Comparison of ENCODE assay signal across 17 mouse cellular contexts in the genomic region with DNA sequence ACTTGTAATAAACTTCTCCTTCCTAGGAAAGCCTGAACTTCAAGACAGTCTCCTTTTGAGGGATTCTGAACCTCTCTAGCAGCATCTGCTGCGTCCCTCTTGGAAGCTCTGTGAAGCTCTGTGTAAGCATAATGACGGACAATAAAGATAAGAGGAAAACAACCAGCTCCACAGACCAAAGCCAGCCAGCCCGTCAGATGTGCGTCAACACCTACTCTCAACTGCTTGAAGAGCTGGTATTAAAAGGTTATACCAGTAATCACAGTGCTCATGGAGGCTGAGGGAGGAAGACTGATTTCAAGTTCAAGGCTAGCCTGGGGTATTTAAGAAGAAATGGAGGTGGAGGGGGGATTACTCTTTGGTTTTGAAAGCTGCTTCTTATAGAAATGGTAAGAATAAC. TPM values are rescaled to one million over a fixed set of nuclear protein-coding genes. Genes with fewer than 3 reads are reported as not detected.
DNase-seq lines count a peak whose midpoint lies in the region; ATAC-seq and TF ChIP-seq lines count a peak whose summit lies in the region.
"Had no signal": no experiment of that assay in that cellular context is flagged by ENCODE, and none has a peak within 500 bp of the region (broad histone marks: within the 10 kb centered on the region; RNA-seq: fewer than 3 reads in every experiment).

No protein-coding gene starts in this region.

- no peak for ATAC-seq in heart, embryonic 15.5 days (replicated peaks; ENCODE audit: insufficient number of reproducible peaks, insufficient read depth, low FRiP score, low read depth)
- ATAC-seq in intestine, embryonic 16.5 days: peak; percentile 78
- ATAC-seq in stomach, embryonic 16.5 days (ENCODE audit: insufficient read depth, low FRiP score): no peak
- no peak for ATAC-seq in CD4-positive, CD25-positive, alpha-beta regulatory T cell, adult 4 months
- ATAC-seq: activated CD4-positive, CD25-positive, alpha-beta regulatory T cell, adult 4 months; forebrain, postnatal 0 days had no signal

- TF ChIP-seq CTCF in testis, adult 2 months (IDR thresholded peaks at IDR 0.05; ENCODE audit: control insufficient read depth, insufficient read depth, insufficient replicate concordance, low read depth, low read length): no peak

- H3K4me3 ChIP-seq in testis, adult 2 months (ENCODE audit: control insufficient read depth, low read depth, low read length): no peak overlapping the region
- H3K4me3 ChIP-seq in heart, embryonic 15.5 days: no peak overlapping the region
- peak overlapping the region; percentile 48; the same call in 1 of the 2 replicates for H3K4me3 ChIP-seq in intestine, embryonic 16.5 days (ENCODE audit: low read length)
- no peak overlapping the region for H3K4me3 ChIP-seq in stomach, embryonic 16.5 days (replicated peaks; ENCODE audit: low read length)
- H3K4me3 ChIP-seq: embryonic facial prominence, embryonic 10.5 days; hindbrain, embryonic 12.5 days had no signal

- no peak overlapping the region for H3K4me2 ChIP-seq in heart, embryonic 15.5 days
- peak overlapping the region; percentile 52 for H3K4me2 ChIP-seq in intestine, embryonic 16.5 days (ENCODE audit: low read depth, low read length)
- H3K4me2 ChIP-seq in stomach, embryonic 16.5 days (ENCODE audit: low read depth, low read length): peak overlapping the region; percentile 51; the same call in 1 of the 2 replicates
- H3K4me2 ChIP-seq: hindbrain, embryonic 12.5 days had no signal

- no peaks in the 10 kb centered on the region for H3K4me1 ChIP-seq in testis, adult 2 months (ENCODE audit: control insufficient read depth, insufficient read depth, low read length)
- peaks cover 20% of the 10 kb centered on the region for H3K4me1 ChIP-seq in heart, embryonic 15.5 days (replicated peaks)
- peaks cover 16% of the 10 kb centered on the region; the same call in 1 of the 2 replicates for H3K4me1 ChIP-seq in intestine, embryonic 16.5 days (ENCODE audit: control insufficient read depth, insufficient read depth, low read length)
- peaks cover 13% of the 10 kb centered on the region; the same call in 1 of the 2 replicates for H3K4me1 ChIP-seq in stomach, embryonic 16.5 days (ENCODE audit: control insufficient read depth, insufficient read depth, low read length)

- no peaks in the 10 kb centered on the region for H3K27me3 ChIP-seq in testis, adult 2 months (ENCODE audit: control insufficient read depth, insufficient read depth, low read length)
- no peaks in the 10 kb centered on the region for H3K27me3 ChIP-seq in heart, embryonic 15.5 days
- H3K27me3 ChIP-seq in intestine, embryonic 16.5 days (replicated peaks; ENCODE audit: control insufficient read depth, insufficient read depth, low read length): no peaks in the 10 kb centered on the region
- no peaks in the 10 kb centered on the region for H3K27me3 ChIP-seq in stomach, embryonic 16.5 days (ENCODE audit: control insufficient read depth, insufficient read depth, low read length)
- H3K27me3 ChIP-seq: hindbrain, embryonic 12.5 days had no signal

- TF ChIP-seq POLR2A in testis, adult 2 months (IDR thresholded peaks at IDR 0.05; ENCODE audit: control insufficient read depth, low read depth, low read length): no peak

- peak overlapping the region; percentile 39; the same call in 1 of the 2 replicates for H3K27ac ChIP-seq in testis, adult 2 months (ENCODE audit: control insufficient read depth, insufficient read depth, low read depth, low read length)
- 0 out of 2 replicates have a peak overlapping the region, but pooled peaks have one; percentile 27 for H3K27ac ChIP-seq in heart, embryonic 15.5 days
- H3K27ac ChIP-seq in intestine, embryonic 16.5 days (ENCODE audit: low read length): peak overlapping the region; percentile 81
- H3K27ac ChIP-seq in stomach, embryonic 16.5 days (ENCODE audit: low read length): peak overlapping the region; percentile 83
- H3K27ac ChIP-seq: embryonic facial prominence, embryonic 10.5 days; hindbrain, embryonic 12.5 days; liver, embryonic 14.5 days; macrophage had no signal

- no peak overlapping the region for H3K9ac ChIP-seq in heart, embryonic 15.5 days
- H3K9ac ChIP-seq in intestine, embryonic 16.5 days (ENCODE audit: low read depth, low read length): no peak overlapping the region; the same call in 1 of the 2 replicates
- 0 out of 2 replicates have a peak overlapping the region, but pooled peaks have one; percentile 16 for H3K9ac ChIP-seq in stomach, embryonic 16.5 days (ENCODE audit: low read length)
- H3K9ac ChIP-seq: forebrain, postnatal 0 days; hindbrain, embryonic 12.5 days; liver, embryonic 14.5 days had no signal

- no peaks in the 10 kb centered on the region for H3K9me3 ChIP-seq in heart, embryonic 15.5 days (replicated peaks)
- H3K9me3 ChIP-seq in intestine, embryonic 16.5 days (ENCODE audit: control insufficient read depth, low read length): no peaks in the 10 kb centered on the region
- no peaks in the 10 kb centered on the region for H3K9me3 ChIP-seq in stomach, embryonic 16.5 days (replicated peaks; ENCODE audit: control insufficient read depth, low read length)
- H3K9me3 ChIP-seq: embryonic facial prominence, embryonic 10.5 days; hindbrain, embryonic 12.5 days had no signal

- WGBS in heart, embryonic 15.5 days: 15% methylated on average over 4 of the region's 4 CpGs
- 43% methylated on average over 4 of the region's 4 CpGs for WGBS in intestine, embryonic 16.5 days
- WGBS in stomach, embryonic 16.5 days: 47% methylated on average over 4 of the region's 4 CpGs

- H3K36me3 ChIP-seq in testis, adult 2 months (ENCODE audit: control insufficient read depth, insufficient read depth, low read length): no peaks in the 10 kb centered on the region
- H3K36me3 ChIP-seq in heart, embryonic 15.5 days: no peaks in the 10 kb centered on the region
- H3K36me3 ChIP-seq in intestine, embryonic 16.5 days (ENCODE audit: control insufficient read depth, insufficient read depth, low read length): no peaks in the 10 kb centered on the region
- no peaks in the 10 kb centered on the region for H3K36me3 ChIP-seq in stomach, embryonic 16.5 days (ENCODE audit: control insufficient read depth, insufficient read depth, low read length)
- H3K36me3 ChIP-seq: embryonic facial prominence, embryonic 10.5 days; hindbrain, embryonic 12.5 days had no signal

- no peak for DNase-seq in testis, postnatal 10 days (ENCODE audit: low spot score)
- no peak for DNase-seq in lung, postnatal 10 days

RNA-seq across cellular contexts. Expression of a gene that starts 0.6 kb away (rescaled TPM):
- polyA plus RNA-seq in testis, adult 2 months (2012; rRNA removed): 42.8 and 59.5 TPM in 2 replicates
- polyA plus RNA-seq in heart, embryonic 15.5 days (2015; fragmentation: Nextera tagmentation; extraction: Ambion mirVana): 8.7 and 12.6 TPM in 2 replicates
- 352 and 475 TPM in 2 replicates for polyA plus RNA-seq in intestine, embryonic 16.5 days (2015; fragmentation: Nextera tagmentation; extraction: Ambion mirVana)
- 91.5 and 93.3 TPM in 2 replicates for polyA plus RNA-seq in stomach, embryonic 16.5 days (2015; fragmentation: Nextera tagmentation; extraction: Ambion mirVana)
- polyA plus RNA-seq in CD4-positive, CD25-positive, alpha-beta regulatory T cell, adult 4 months (2017; shearing (Covaris generic)): not detected
- polyA plus RNA-seq: activated CD4-positive, CD25-positive, alpha-beta regulatory T cell, adult 4 months; macrophage had no signal

RNA-seq across cellular contexts. Expression of a gene that starts 57.7 kb away (rescaled TPM):
- 0.37 and 0.43 TPM in 2 replicates for polyA plus RNA-seq in testis, adult 2 months (2012; rRNA removed)
- not detected in 2 replicates for polyA plus RNA-seq in heart, embryonic 15.5 days (2015; fragmentation: Nextera tagmentation; extraction: Ambion mirVana)
- polyA plus RNA-seq in intestine, embryonic 16.5 days (2015; fragmentation: Nextera tagmentation; extraction: Ambion mirVana): 28.4 and 37.9 TPM in 2 replicates
- 0.30 and 1.1 TPM in 2 replicates for polyA plus RNA-seq in stomach, embryonic 16.5 days (2015; fragmentation: Nextera tagmentation; extraction: Ambion mirVana)
- not detected for polyA plus RNA-seq in CD4-positive, CD25-positive, alpha-beta regulatory T cell, adult 4 months (2017; shearing (Covaris generic))
- polyA plus RNA-seq: activated CD4-positive, CD25-positive, alpha-beta regulatory T cell, adult 4 months; embryonic facial prominence, embryonic 10.5 days; forebrain, postnatal 0 days; hindbrain, embryonic 12.5 days; kidney, embryonic 14.5 days; liver, embryonic 14.5 days; macrophage; midbrain, embryonic 16.5 days; neural tube, embryonic 14.5 days; spleen, adult 2 months had no signal

Comparison
In these comparisons a context has a peak if more than half of its experiments do, and no peak if none do; other contexts are left out.
1. H3K27ac ChIP-seq: peak in every context shown above with its lines; median percentile 83 in stomach, embryonic 16.5 days; 81 in intestine, embryonic 16.5 days; 39 in testis, adult 2 months; 27 in heart, embryonic 15.5 days.
2. RNA of a gene that starts 57.7 kb away (polyA plus RNA-seq): 28.4 to 37.9 TPM in intestine, embryonic 16.5 days; 0.30 to 1.1 TPM in stomach, embryonic 16.5 days, 0.37 to 0.43 TPM in testis, adult 2 months, not detected in heart, embryonic 15.5 days and not detected in CD4-positive, CD25-positive, alpha-beta regulatory T cell, adult 4 months; every median in the first group is over 10 times any median in the second.